21 mouse cellular contexts compared by ENCODE assay signal in the genomic region with DNA sequence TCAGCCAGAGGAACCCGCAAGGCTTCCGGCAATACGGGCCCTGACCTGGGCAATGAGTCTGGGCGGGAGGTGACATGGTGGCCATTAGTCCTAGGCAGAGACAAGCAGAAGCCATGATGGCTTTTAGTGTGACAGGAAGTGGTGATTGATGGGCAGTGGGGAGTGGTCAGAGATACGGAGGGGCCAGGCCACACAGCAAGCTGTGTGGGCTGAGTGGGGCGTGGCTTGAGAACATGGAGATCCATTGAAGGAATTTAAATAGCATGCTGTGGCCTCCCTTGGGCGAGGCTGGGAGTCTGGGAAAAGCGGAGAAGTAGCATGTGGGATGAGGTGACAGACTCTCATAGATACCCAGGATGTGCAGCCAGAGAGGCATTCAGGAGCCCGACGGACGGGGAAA. TPM values are rescaled to one million over a fixed set of nuclear protein-coding genes. Genes with fewer than 3 reads are reported as not detected.
DNase-seq lines count a peak whose midpoint lies in the region; ATAC-seq lines count a peak whose summit lies in the region.
"Had no signal": no experiment of that assay in that cellular context is flagged by ENCODE, and none has a peak within 500 bp of the region (broad histone marks: within the 10 kb centered on the region; RNA-seq: fewer than 3 reads in every experiment).

No protein-coding gene starts in this region.

- H3K4me2 ChIP-seq in liver, embryonic 11.5 days: no peak overlapping the region
- H3K4me2 ChIP-seq: heart, embryonic 11.5 days; heart, embryonic 15.5 days; hindbrain, embryonic 15.5 days had no signal

- DNase-seq in kidney, postnatal 4 days: peak; percentile 8 to 28
- no peak for DNase-seq in kidney, adult 9 months
- DNase-seq in R1 (ENCODE audit: low read depth, low spot score): peak; percentile 63
- peak; percentile 16 for DNase-seq in embryo, embryonic 10.5 days (ENCODE audit: low spot score)
- no peak for DNase-seq in liver, embryonic 11.5 days (ENCODE audit: low spot score)
- no peak for DNase-seq in layer of hippocampus, adult 9-10 months (ENCODE audit: low spot score)
- DNase-seq: adrenal gland, adult 2 months; adrenal gland, postnatal 25 days; cerebellum, adult 18-20 months; cerebellum, adult 9-11 months; cerebellum, postnatal 36 days; gastrocnemius, adult 2 months; gastrocnemius, postnatal 36 days; heart, adult 18-20 months; heart, postnatal 14 days had no signal

- ATAC-seq in liver, embryonic 11.5 days (replicated peaks; ENCODE audit: low FRiP score): no peak
- ATAC-seq: forebrain, embryonic 14.5 days; intestine, embryonic 16.5 days had no signal

- H3K9ac ChIP-seq in liver, embryonic 11.5 days (ENCODE audit: low read depth, low read length): no peak overlapping the region
- H3K9ac ChIP-seq: heart, embryonic 15.5 days; hindbrain, embryonic 15.5 days had no signal

- 70% methylated on average over 11 of the region's 11 CpGs for WGBS in liver, embryonic 11.5 days

- no peaks in the 10 kb centered on the region for H3K27me3 ChIP-seq in liver, embryonic 11.5 days (replicated peaks; ENCODE audit: control insufficient read depth, insufficient read depth, low read length)
- H3K27me3 ChIP-seq: heart, embryonic 15.5 days; hindbrain, embryonic 15.5 days had no signal

- no peak overlapping the region for H3K4me3 ChIP-seq in liver, embryonic 11.5 days (ENCODE audit: low read depth, low read length)
- H3K4me3 ChIP-seq: embryonic facial prominence, embryonic 10.5 days; gastrocnemius, adult 2 months; heart, embryonic 15.5 days; hindbrain, embryonic 15.5 days had no signal

- H3K9me3 ChIP-seq in liver, embryonic 11.5 days (ENCODE audit: control insufficient read depth, low read length): no peaks in the 10 kb centered on the region
- H3K9me3 ChIP-seq: embryonic facial prominence, embryonic 10.5 days; heart, embryonic 15.5 days; hindbrain, embryonic 15.5 days had no signal

- no peak overlapping the region for H3K27ac ChIP-seq in liver, embryonic 11.5 days (ENCODE audit: low read depth, low read length)
- H3K27ac ChIP-seq: embryonic facial prominence, embryonic 10.5 days; gastrocnemius, adult 2 months; heart, embryonic 15.5 days; hindbrain, embryonic 15.5 days had no signal

- no peaks in the 10 kb centered on the region for H3K36me3 ChIP-seq in liver, embryonic 11.5 days (ENCODE audit: control insufficient read depth, insufficient read depth, low read length)
- H3K36me3 ChIP-seq: embryonic facial prominence, embryonic 10.5 days; heart, embryonic 15.5 days; hindbrain, embryonic 15.5 days had no signal

- no peaks in the 10 kb centered on the region for H3K4me1 ChIP-seq in liver, embryonic 11.5 days (replicated peaks; ENCODE audit: control insufficient read depth, insufficient read depth, low read length)
- H3K4me1 ChIP-seq: heart, embryonic 15.5 days; hindbrain, embryonic 15.5 days had no signal

RNA-seq across cellular contexts. Expression of gene Asgr2, which starts 5.0 kb away (rescaled TPM):
- polyA plus RNA-seq in liver, embryonic 11.5 days (2014; fragmentation: Nextera tagmentation; extraction: Ambion mirVana): 4.3 and 5.8 TPM in 2 replicates
- polyA plus RNA-seq: embryonic facial prominence, embryonic 10.5 days; forebrain, embryonic 14.5 days; heart, embryonic 15.5 days; hindbrain, embryonic 15.5 days had no signal

RNA-seq across cellular contexts. Expression of gene Mgl2, which starts 32.7 kb away (rescaled TPM):
- polyA plus RNA-seq in liver, embryonic 11.5 days (2014; fragmentation: Nextera tagmentation; extraction: Ambion mirVana): 0.63 and 1.5 TPM in 2 replicates

RNA-seq across cellular contexts. Expression of gene Asgr1, which starts 43.5 kb away (rescaled TPM):
- polyA plus RNA-seq in liver, embryonic 11.5 days (2014; fragmentation: Nextera tagmentation; extraction: Ambion mirVana): 0.40 and 0.66 TPM in 2 replicates
- polyA plus RNA-seq: heart, embryonic 15.5 days had no signal

RNA-seq across cellular contexts. Expression of gene Clec10a, which starts 58.6 kb away (rescaled TPM):
- 0.41 and 0.53 TPM in 2 replicates for polyA plus RNA-seq in liver, embryonic 11.5 days (2014; fragmentation: Nextera tagmentation; extraction: Ambion mirVana)
- polyA plus RNA-seq: heart, embryonic 11.5 days had no signal

Comparison
In these comparisons a context has a peak if more than half of its experiments do, and no peak if none do; other contexts are left out.
1. DNase-seq: peak in kidney, postnatal 4 days (2 of 2), R1 (single experiment) and embryo, embryonic 10.5 days (single experiment); none in kidney, adult 9 months (single experiment), liver, embryonic 11.5 days (single experiment) and layer of hippocampus, adult 9-10 months (single experiment).